Mouse (Mus musculus) yolk sac, embryonic 10.5 days (tissue): Measurements from ENCODE around the gene 1700003E16Rik.

ENCODE experiments used
- DNase-seq: peaks from one replicate; pipeline ENCODE4 v3.0.0-alpha.2; 2017; ENCODE audit warnings: low spot score

1700003E16Rik gene

GRCm38 (mm10) chr6:83159456-83159855 lies 3.3 kb downstream of the 1700003E16Rik start:
- DNase-seq: peak; percentile 39

GRCm38 (mm10) chr6:83161442-83161841 lies 5.2 kb downstream of the 1700003E16Rik start:
- no peak for DNase-seq

- no peak for DNase-seq
These were observed 5.9 kb downstream of the 1700003E16Rik start for GRCm38 (mm10) chr6:83161921-83162641.

GRCm38 (mm10) chr6:83162701-83163100 lies 6.5 kb downstream of the 1700003E16Rik start:
- DNase-seq: peak; percentile 61

- DNase-seq: no peak
These were observed 8.9 kb downstream of the 1700003E16Rik start for GRCm38 (mm10) chr6:83165026-83165606.

GRCm38 (mm10) chr6:83165607-83166242 lies 9.5 kb downstream of the 1700003E16Rik start, which contains the start of gene Dctn1:
Gene Dctn1 (plus strand): TSS chr6:83165920.
- DNase-seq: peak; percentile 91

- DNase-seq: no peak
These were observed 10.0 kb downstream of the 1700003E16Rik start for GRCm38 (mm10) chr6:83166243-83166630.

- DNase-seq: no peak
These were observed 13.7 kb downstream of the 1700003E16Rik start for GRCm38 (mm10) chr6:83169872-83170271.

GRCm38 (mm10) chr6:83171063-83171462 lies 14.9 kb downstream of the 1700003E16Rik start:
- DNase-seq: no peak

- no peak for DNase-seq
These were observed 16.2 kb downstream of the 1700003E16Rik start for GRCm38 (mm10) chr6:83172240-83172920.

GRCm38 (mm10) chr6:83175996-83176395 lies 19.8 kb downstream of the 1700003E16Rik start:
- DNase-seq: no peak

GRCm38 (mm10) chr6:83179390-83180117 lies 23.4 kb downstream of the 1700003E16Rik start:
- no peak for DNase-seq

- DNase-seq: no peak
These were observed 24.4 kb downstream of the 1700003E16Rik start for GRCm38 (mm10) chr6:83180605-83181004.

- DNase-seq: no peak
These were observed 28.7 kb downstream of the 1700003E16Rik start for GRCm38 (mm10) chr6:83184858-83185435.

- DNase-seq: peak; percentile 55
These were observed 30.0 kb downstream of the 1700003E16Rik start for GRCm38 (mm10) chr6:83185895-83186861.

GRCm38 (mm10) chr6:83186946-83187345 lies 30.7 kb downstream of the 1700003E16Rik start:
- DNase-seq: no peak

GRCm38 (mm10) chr6:83193571-83193970 lies 37.4 kb downstream of the 1700003E16Rik start:
- DNase-seq: no peak

GRCm38 (mm10) chr6:83197345-83198004 lies 41.3 kb downstream of the 1700003E16Rik start:
- no peak for DNase-seq

- no peak for DNase-seq
These were observed 47.1 kb downstream of the 1700003E16Rik start for GRCm38 (mm10) chr6:83203320-83203719.

- DNase-seq: no peak
These were observed 49.6 kb downstream of the 1700003E16Rik start for GRCm38 (mm10) chr6:83205851-83206250.
